In genomic region chr11:121112091-121112775, GRCm38 (mm10) we compare ENCODE assay signal across 18 mouse cellular contexts. TPM values are rescaled to one million over a fixed set of nuclear protein-coding genes. Genes with fewer than 3 reads are reported as not detected.
DNase-seq lines count a peak whose midpoint lies in the region; ATAC-seq and TF ChIP-seq lines count a peak whose summit lies in the region.
"Had no signal": no experiment of that assay in that cellular context is flagged by ENCODE, and none has a peak within 500 bp of the region (broad histone marks: within the 10 kb centered on the region; RNA-seq: fewer than 3 reads in every experiment).

No protein-coding gene starts in this region.

- peak; percentile 62 for DNase-seq in kidney, adult 2 months
- DNase-seq in kidney, postnatal 4 days, result no peak
- DNase-seq in NIH3T3 (ENCODE audit: low read depth), result peak; percentile 80
- peak; percentile 33 for DNase-seq in brain, embryonic 14.5 days (ENCODE audit: low read depth)
- DNase-seq in cerebellum, postnatal 36 days, result peak; percentile 65 to 73
- no peak for DNase-seq in left cerebral cortex, adult 9 months (ENCODE audit: low spot score in 2 of 2)
- no peak for DNase-seq in gastrocnemius, postnatal 25 days
- DNase-seq: gastrocnemius, postnatal 14 days; thymus, adult 2 months had no signal

- no peaks in the 10 kb centered on the region for H3K4me1 ChIP-seq in kidney, adult 2 months (ENCODE audit: control insufficient read depth, insufficient read depth, low read length)
- H3K4me1 ChIP-seq: embryonic facial prominence, embryonic 12.5 days; limb, embryonic 15.5 days had no signal

- 57% methylated on average over 5 of the region's 5 CpGs for WGBS in kidney, adult 2 months

- TF ChIP-seq CTCF in kidney, adult 2 months (conservative IDR thresholded peaks at IDR 0.05; ENCODE audit: insufficient read depth, insufficient read length, low read depth, low read length), result no peak
- TF ChIP-seq CTCF in brain, embryonic 14.5 days (IDR thresholded peaks at IDR 0.05; ENCODE audit: borderline replicate concordance, extremely low read depth, insufficient read depth, insufficient read length), result no peak

- no peaks in the 10 kb centered on the region for H3K36me3 ChIP-seq in kidney, adult 2 months (ENCODE audit: control insufficient read depth, insufficient read depth, low read length)
- H3K36me3 ChIP-seq: embryonic facial prominence, embryonic 12.5 days; heart, embryonic 15.5 days; limb, embryonic 15.5 days had no signal

- H3K27ac ChIP-seq in kidney, adult 2 months (ENCODE audit: insufficient read depth, low read depth, low read length), result no peak overlapping the region
- H3K27ac ChIP-seq: embryonic facial prominence, embryonic 12.5 days; heart, embryonic 15.5 days; limb, embryonic 15.5 days had no signal

- ATAC-seq in frontal cortex, adult (ENCODE audit: low TSS enrichment), result no peak
- ATAC-seq: CD4-positive, CD25-positive, alpha-beta regulatory T cell, adult 4 months; inflammation-experienced regulatory T-cells, adult 6 months had no signal

- no peak overlapping the region for H3K4me3 ChIP-seq in kidney, adult 2 months (ENCODE audit: insufficient read depth, low read depth, low read length)
- H3K4me3 ChIP-seq: embryonic facial prominence, embryonic 12.5 days; heart, embryonic 15.5 days; limb, embryonic 15.5 days had no signal

- TF ChIP-seq POLR2A in kidney, adult 2 months (IDR thresholded peaks at IDR 0.05; ENCODE audit: low read depth, low read length), result no peak
- TF ChIP-seq POLR2A in brain, embryonic 14.5 days (IDR thresholded peaks at IDR 0.05; ENCODE audit: borderline replicate concordance, extremely low read depth, insufficient read depth, insufficient read length, poor library complexity, severe bottlenecking), result no peak

- H3K27me3 ChIP-seq in kidney, adult 2 months (replicated peaks; ENCODE audit: control insufficient read depth, insufficient read depth, low read length), result no peaks in the 10 kb centered on the region
- H3K27me3 ChIP-seq: embryonic facial prominence, embryonic 12.5 days; heart, embryonic 15.5 days; limb, embryonic 15.5 days had no signal

RNA-seq across cellular contexts. Expression of gene Tex19.2, which starts 6.2 kb away (rescaled TPM):
- polyA plus RNA-seq in kidney, adult 2 months (2012; rRNA removed), result not detected in 2 replicates
- polyA plus RNA-seq in brain, embryonic 14.5 days (2012; rRNA removed), result not detected in 2 replicates
- total RNA-seq in gastrocnemius, postnatal 25 days (2021), result not detected
- total RNA-seq: gastrocnemius, postnatal 14 days; layer of hippocampus, postnatal 14 days had no signal
- polyA plus RNA-seq: CD4-positive, CD25-positive, alpha-beta regulatory T cell, adult 4 months; forebrain, embryonic 11.5 days; heart, embryonic 15.5 days; inflammation-experienced regulatory T-cells, adult 6 months; limb, embryonic 15.5 days; lung, embryonic 16.5 days had no signal

RNA-seq across cellular contexts. Expression of gene Sectm1a, which starts 31.2 kb away (rescaled TPM):
- polyA plus RNA-seq in kidney, adult 2 months (2012; rRNA removed), result 2.1 and 2.8 TPM in 2 replicates
- 0.19 TPM in 1 of 2 replicates, not detected in the other for polyA plus RNA-seq in brain, embryonic 14.5 days (2012; rRNA removed)
- not detected for total RNA-seq in gastrocnemius, postnatal 25 days (2021)
- total RNA-seq: gastrocnemius, postnatal 14 days; layer of hippocampus, postnatal 14 days had no signal
- polyA plus RNA-seq: CD4-positive, CD25-positive, alpha-beta regulatory T cell, adult 4 months; embryonic facial prominence, embryonic 12.5 days; forebrain, embryonic 11.5 days; heart, embryonic 15.5 days; inflammation-experienced regulatory T-cells, adult 6 months; lung, embryonic 16.5 days had no signal

RNA-seq across cellular contexts. Expression of gene Tex19.1, which starts 33.7 kb away (rescaled TPM):
- not detected in 2 replicates for polyA plus RNA-seq in kidney, adult 2 months (2012; rRNA removed)
- not detected in 2 replicates for polyA plus RNA-seq in brain, embryonic 14.5 days (2012; rRNA removed)
- not detected for total RNA-seq in gastrocnemius, postnatal 25 days (2021)
- total RNA-seq: gastrocnemius, postnatal 14 days; layer of hippocampus, postnatal 14 days had no signal
- polyA plus RNA-seq: embryonic facial prominence, embryonic 12.5 days; forebrain, embryonic 11.5 days; heart, embryonic 15.5 days; inflammation-experienced regulatory T-cells, adult 6 months; limb, embryonic 15.5 days; lung, embryonic 16.5 days had no signal

RNA-seq across cellular contexts. Expression of gene Uts2r, which starts 47.8 kb away (rescaled TPM):
- not detected in 2 replicates for polyA plus RNA-seq in kidney, adult 2 months (2012; rRNA removed)
- polyA plus RNA-seq in brain, embryonic 14.5 days (2012; rRNA removed), result 0.26 and 0.30 TPM in 2 replicates
- 1 to 10 TPM in 1 of 2 experiments, under 1 TPM in 1; 0.35 to 1.1 TPM for total RNA-seq in gastrocnemius, postnatal 25 days (2021)
- polyA plus RNA-seq: CD4-positive, CD25-positive, alpha-beta regulatory T cell, adult 4 months; forebrain, embryonic 11.5 days; heart, embryonic 15.5 days; inflammation-experienced regulatory T-cells, adult 6 months; lung, embryonic 16.5 days had no signal

RNA-seq across cellular contexts. Expression of gene Sectm1b, which starts 48.9 kb away (rescaled TPM):
- polyA plus RNA-seq in kidney, adult 2 months (2012; rRNA removed), result 66.6 and 75.2 TPM in 2 replicates
- not detected in 2 replicates for polyA plus RNA-seq in brain, embryonic 14.5 days (2012; rRNA removed)
- total RNA-seq in gastrocnemius, postnatal 25 days (2021), result not detected
- total RNA-seq: gastrocnemius, postnatal 14 days; layer of hippocampus, postnatal 14 days had no signal
- polyA plus RNA-seq: CD4-positive, CD25-positive, alpha-beta regulatory T cell, adult 4 months; embryonic facial prominence, embryonic 12.5 days; forebrain, embryonic 11.5 days; heart, embryonic 15.5 days; inflammation-experienced regulatory T-cells, adult 6 months had no signal

Comparison
In these comparisons a context has a peak if more than half of its experiments do, and no peak if none do; other contexts are left out.
1. DNase-seq: peak in kidney, adult 2 months (single experiment), NIH3T3 (single experiment), brain, embryonic 14.5 days (single experiment) and cerebellum, postnatal 36 days (2 of 2); none in kidney, postnatal 4 days (0 of 2), left cerebral cortex, adult 9 months (0 of 2) and gastrocnemius, postnatal 25 days (single experiment).